Mouse (Mus musculus): ENCODE results near the gene Zc3h4. TPM values are rescaled to one million over a fixed set of nuclear protein-coding genes. Genes with fewer than 3 reads are reported as not detected.

The Zc3h4 gene
- polyA plus RNA-seq, 1 experiment, result 24.8 TPM

- no peak overlapping the region for H3ac ChIP-seq (ENCODE audit: control insufficient read depth, insufficient read length)
- no peak overlapping the region for H3K4me2 ChIP-seq (ENCODE audit: low read depth)
- H3K27me3 ChIP-seq (ENCODE audit: control insufficient read depth, insufficient read depth, insufficient read length), result peaks cover 10% of the 10 kb centered on the region
- no peak overlapping the region for H3K4me3 ChIP-seq
- H3K79me2 ChIP-seq (ENCODE audit: control insufficient read depth, insufficient read depth), result no peaks in the 10 kb centered on the region
- H3K36me3 ChIP-seq (ENCODE audit: control insufficient read depth, insufficient read depth), result no peaks in the 10 kb centered on the region
- TF ChIP-seq USF1 (IDR thresholded peaks at IDR 0.05; ENCODE audit: low read depth), result no peak
- TF ChIP-seq SRF (IDR thresholded peaks at IDR 0.05; ENCODE audit: control insufficient read depth, insufficient read length, low read depth), result no peak
Observed at GRCm38 (mm10) chr7:16463214-16463613, 62.5 kb downstream of the Zc3h4 start.

- H3K79me2 ChIP-seq (ENCODE audit: control insufficient read depth, insufficient read depth), result no peaks in the 10 kb centered on the region
- H3K36me3 ChIP-seq (ENCODE audit: control insufficient read depth, insufficient read depth), result no peaks in the 10 kb centered on the region
- no peak overlapping the region for H3ac ChIP-seq (ENCODE audit: control insufficient read depth, insufficient read length)
- TF ChIP-seq SRF (IDR thresholded peaks at IDR 0.05; ENCODE audit: control insufficient read depth, insufficient read length, low read depth) (no peak), MYOG (IDR thresholded peaks at IDR 0.05; ENCODE audit: control insufficient read depth in 1 of 3, insufficient read depth in 1 of 3, insufficient read length in 2 of 3, low read depth in 2 of 3) (no peak), USF1 (IDR thresholded peaks at IDR 0.05; ENCODE audit: low read depth) (no peak), TCF12 (IDR thresholded peaks at IDR 0.05; ENCODE audit: insufficient read depth, poor library complexity, severe bottlenecking) (no peak)
- peaks cover 18% of the 10 kb centered on the region for H3K27me3 ChIP-seq (ENCODE audit: control insufficient read depth, insufficient read depth, insufficient read length)
- no peak overlapping the region for H3K4me3 ChIP-seq
- no peak overlapping the region for H3K4me2 ChIP-seq (ENCODE audit: low read depth)
Observed at GRCm38 (mm10) chr7:16465160-16465559, 64.5 kb downstream of the Zc3h4 start.

- H3K27me3 ChIP-seq (ENCODE audit: control insufficient read depth, insufficient read depth, insufficient read length), result peaks cover 18% of the 10 kb centered on the region
- H3ac ChIP-seq (ENCODE audit: control insufficient read depth, insufficient read length), result no peak overlapping the region
- H3K36me3 ChIP-seq (ENCODE audit: control insufficient read depth, insufficient read depth), result no peaks in the 10 kb centered on the region
- no peaks in the 10 kb centered on the region for H3K79me2 ChIP-seq (ENCODE audit: control insufficient read depth, insufficient read depth)
- TF ChIP-seq REST (IDR thresholded peaks at IDR 0.05; ENCODE audit: insufficient read depth, insufficient read length) (no peak), SRF (IDR thresholded peaks at IDR 0.05; ENCODE audit: control insufficient read depth, insufficient read length, low read depth) (no peak), TCF3 (IDR thresholded peaks at IDR 0.05; ENCODE audit: insufficient read length, low read depth) (no peak), CEBPB (IDR thresholded peaks at IDR 0.05; ENCODE audit: insufficient read depth, poor library complexity, severe bottlenecking) (no peak), POLR2AphosphoS2 (IDR thresholded peaks at IDR 0.05; ENCODE audit: insufficient read length, low read depth) (no peak)
- H3K4me2 ChIP-seq (ENCODE audit: low read depth), result no peak overlapping the region
- no peak overlapping the region for H3K4me3 ChIP-seq
Observed at GRCm38 (mm10) chr7:16465568-16465967, 64.9 kb downstream of the Zc3h4 start.

GRCm38 (mm10) chr7:16466565-16466964 is 65.9 kb downstream of the Zc3h4 start:
- H3K4me3 ChIP-seq, result no peak overlapping the region
- no peaks in the 10 kb centered on the region for H3K36me3 ChIP-seq (ENCODE audit: control insufficient read depth, insufficient read depth)
- H3K4me2 ChIP-seq (ENCODE audit: low read depth), result no peak overlapping the region
- H3ac ChIP-seq (ENCODE audit: control insufficient read depth, insufficient read length), result no peak overlapping the region
- peaks cover 18% of the 10 kb centered on the region for H3K27me3 ChIP-seq (ENCODE audit: control insufficient read depth, insufficient read depth, insufficient read length)
- H3K79me2 ChIP-seq (ENCODE audit: control insufficient read depth, insufficient read depth), result no peaks in the 10 kb centered on the region
- TF ChIP-seq USF1 (IDR thresholded peaks at IDR 0.05; ENCODE audit: low read depth) (no peak), MYOG (IDR thresholded peaks at IDR 0.05; ENCODE audit: control insufficient read depth in 1 of 3, insufficient read depth in 1 of 3, insufficient read length in 2 of 3, low read depth in 2 of 3) (no peak), MAX (IDR thresholded peaks at IDR 0.05; ENCODE audit: low read depth) (no peak), MYOD1 (IDR thresholded peaks at IDR 0.05; ENCODE audit: control insufficient read depth in 1 of 3, insufficient read length in 2 of 3, low read depth in 2 of 3) (no peak), POLR2A (IDR thresholded peaks at IDR 0.05; ENCODE audit: insufficient read length, low read depth) (no peak), TCF3 (IDR thresholded peaks at IDR 0.05; ENCODE audit: insufficient read length, low read depth) (no peak), CEBPB (IDR thresholded peaks at IDR 0.05; ENCODE audit: insufficient read depth, poor library complexity, severe bottlenecking) (no peak), SRF (IDR thresholded peaks at IDR 0.05; ENCODE audit: control insufficient read depth, insufficient read length, low read depth) (no peak), POLR2AphosphoS2 (IDR thresholded peaks at IDR 0.05; ENCODE audit: insufficient read length, low read depth) (no peak), E2F4 (IDR thresholded peaks at IDR 0.05; ENCODE audit: insufficient read depth) (no peak), REST (IDR thresholded peaks at IDR 0.05; ENCODE audit: insufficient read depth, insufficient read length) (no peak), TCF12 (IDR thresholded peaks at IDR 0.05; ENCODE audit: insufficient read depth, poor library complexity, severe bottlenecking) (no peak)

GRCm38 (mm10) chr7:16468115-16468514 is 67.4 kb downstream of the Zc3h4 start:
- H3K27me3 ChIP-seq (ENCODE audit: control insufficient read depth, insufficient read depth, insufficient read length), result peaks cover 21% of the 10 kb centered on the region
- H3ac ChIP-seq (ENCODE audit: control insufficient read depth, insufficient read length), result no peak overlapping the region
- H3K36me3 ChIP-seq (ENCODE audit: control insufficient read depth, insufficient read depth), result no peaks in the 10 kb centered on the region
- H3K4me2 ChIP-seq (ENCODE audit: low read depth), result no peak overlapping the region
- no peak overlapping the region for H3K4me3 ChIP-seq
- H3K79me2 ChIP-seq (ENCODE audit: control insufficient read depth, insufficient read depth), result no peaks in the 10 kb centered on the region
- TF ChIP-seq CEBPB (IDR thresholded peaks at IDR 0.05; ENCODE audit: insufficient read depth, poor library complexity, severe bottlenecking) (no peak), TCF3 (IDR thresholded peaks at IDR 0.05; ENCODE audit: insufficient read length, low read depth) (no peak), MYOD1 (IDR thresholded peaks at IDR 0.05; ENCODE audit: control insufficient read depth in 1 of 3, insufficient read length in 2 of 3, low read depth in 2 of 3) (no peak), USF1 (IDR thresholded peaks at IDR 0.05; ENCODE audit: low read depth) (no peak), POLR2AphosphoS2 (IDR thresholded peaks at IDR 0.05; ENCODE audit: insufficient read length, low read depth) (no peak), TCF12 (IDR thresholded peaks at IDR 0.05; ENCODE audit: insufficient read depth, poor library complexity, severe bottlenecking) (no peak), MYOG (IDR thresholded peaks at IDR 0.05; ENCODE audit: control insufficient read depth in 1 of 3, insufficient read depth in 1 of 3, insufficient read length in 2 of 3, low read depth in 2 of 3) (no peak), SRF (IDR thresholded peaks at IDR 0.05; ENCODE audit: control insufficient read depth, insufficient read length, low read depth) (no peak), MAX (IDR thresholded peaks at IDR 0.05; ENCODE audit: low read depth) (no peak)
